Mouse (Mus musculus): ENCODE measurements around the gene Ncstn. TPM values are rescaled to one million over a fixed set of nuclear protein-coding genes. Genes with fewer than 3 reads are reported as not detected.

Gene Ncstn
- polyA plus RNA-seq, 1 experiment from 2014 or later: 91.3 TPM

- ATAC-seq (ENCODE audit: low read depth): no peak
- 60% methylated on average over 4 of the region's 4 CpGs for WGBS
- H3K9ac ChIP-seq (ENCODE audit: low read depth, low read length): no peak overlapping the region
- no peaks in the 10 kb centered on the region for H3K4me1 ChIP-seq (ENCODE audit: control insufficient read depth, insufficient read depth, low read length)
- H3K27ac ChIP-seq (replicated peaks; ENCODE audit: low read depth, low read length): no peak overlapping the region
- no peak overlapping the region for H3K4me2 ChIP-seq (ENCODE audit: low read depth, low read length)
- DNase-seq (ENCODE audit: low spot score): no peak
- H3K36me3 ChIP-seq (ENCODE audit: control insufficient read depth, insufficient read depth, low read length): peaks cover 47% of the 10 kb centered on the region
- H3K4me3 ChIP-seq (ENCODE audit: low read depth, low read length): no peak overlapping the region
- H3K27me3 ChIP-seq (replicated peaks; ENCODE audit: control insufficient read depth, insufficient read depth, low read length): no peaks in the 10 kb centered on the region
- H3K9me3 ChIP-seq (ENCODE audit: control insufficient read depth, low read length): no peaks in the 10 kb centered on the region
These were observed 19.1 kb downstream of the Ncstn start for GRCm38 (mm10) chr1:172063291-172064023.

GRCm38 (mm10) chr1:172062101-172062500 lies 20.5 kb downstream of the Ncstn start:
- 86% methylated on average over 2 of the region's 2 CpGs for WGBS
- Histone ChIP-seq H3K4me3 (ENCODE audit: low read depth, low read length) (no peak overlapping the region), H3K27me3 (replicated peaks; ENCODE audit: control insufficient read depth, insufficient read depth, low read length) (no peaks in the 10 kb centered on the region), H3K4me2 (ENCODE audit: low read depth, low read length) (no peak overlapping the region), H3K9ac (ENCODE audit: low read depth, low read length) (no peak overlapping the region), H3K9me3 (ENCODE audit: control insufficient read depth, low read length) (no peaks in the 10 kb centered on the region), H3K4me1 (ENCODE audit: control insufficient read depth, insufficient read depth, low read length) (0 out of 2 replicates have a peak, but pooled peaks cover 9% of the 10 kb centered on the region), H3K27ac (replicated peaks; ENCODE audit: low read depth, low read length) (no peak overlapping the region), H3K36me3 (ENCODE audit: control insufficient read depth, insufficient read depth, low read length) (peaks cover 33% of the 10 kb centered on the region)
- DNase-seq (ENCODE audit: low spot score): no peak
- ATAC-seq (ENCODE audit: low read depth): no peak

GRCm38 (mm10) chr1:172061217-172061616 lies 21.4 kb downstream of the Ncstn start:
- WGBS: 39% methylated on average over 8 of the region's 8 CpGs
- Histone ChIP-seq H3K4me2 (ENCODE audit: low read depth, low read length) (no peak overlapping the region), H3K4me1 (ENCODE audit: control insufficient read depth, insufficient read depth, low read length) (0 out of 2 replicates have a peak, but pooled peaks cover 9% of the 10 kb centered on the region), H3K9ac (ENCODE audit: low read depth, low read length) (no peak overlapping the region), H3K27me3 (replicated peaks; ENCODE audit: control insufficient read depth, insufficient read depth, low read length) (peaks cover 4% of the 10 kb centered on the region; the same call in 1 of the 2 replicates), H3K27ac (replicated peaks; ENCODE audit: low read depth, low read length) (no peak overlapping the region), H3K36me3 (ENCODE audit: control insufficient read depth, insufficient read depth, low read length) (peaks cover 24% of the 10 kb centered on the region), H3K9me3 (ENCODE audit: control insufficient read depth, low read length) (no peaks in the 10 kb centered on the region), H3K4me3 (ENCODE audit: low read depth, low read length) (no peak overlapping the region)
- DNase-seq (ENCODE audit: low spot score) (no peak), ATAC-seq (ENCODE audit: low read depth) (no peak)

- Histone ChIP-seq H3K9ac (ENCODE audit: low read depth, low read length) (no peak overlapping the region), H3K27me3 (replicated peaks; ENCODE audit: control insufficient read depth, insufficient read depth, low read length) (peaks cover 9% of the 10 kb centered on the region; the same call in 1 of the 2 replicates), H3K9me3 (ENCODE audit: control insufficient read depth, low read length) (no peaks in the 10 kb centered on the region), H3K4me2 (ENCODE audit: low read depth, low read length) (no peak overlapping the region), H3K4me1 (ENCODE audit: control insufficient read depth, insufficient read depth, low read length) (0 out of 2 replicates have a peak, but pooled peaks cover 9% of the 10 kb centered on the region), H3K27ac (replicated peaks; ENCODE audit: low read depth, low read length) (no peak overlapping the region), H3K36me3 (ENCODE audit: control insufficient read depth, insufficient read depth, low read length) (peaks cover 19% of the 10 kb centered on the region), H3K4me3 (ENCODE audit: low read depth, low read length) (no peak overlapping the region)
- peak; percentile 22 for DNase-seq (ENCODE audit: low spot score)
- ATAC-seq (ENCODE audit: low read depth): peak; percentile 23; the same call in 1 of the 2 replicates
- WGBS: 40% methylated on average over 4 of the region's 4 CpGs
These were observed 21.9 kb downstream of the Ncstn start for GRCm38 (mm10) chr1:172060659-172061058.

GRCm38 (mm10) chr1:172058874-172059273 lies 23.7 kb downstream of the Ncstn start:
- ATAC-seq (ENCODE audit: low read depth): peak; percentile 51
- Histone ChIP-seq H3K9me3 (ENCODE audit: control insufficient read depth, low read length) (no peaks in the 10 kb centered on the region), H3K4me3 (ENCODE audit: low read depth, low read length) (no peak overlapping the region), H3K4me1 (ENCODE audit: control insufficient read depth, insufficient read depth, low read length) (peaks cover 12% of the 10 kb centered on the region; the same call in 1 of the 2 replicates), H3K27me3 (replicated peaks; ENCODE audit: control insufficient read depth, insufficient read depth, low read length) (peaks cover 27% of the 10 kb centered on the region), H3K36me3 (ENCODE audit: control insufficient read depth, insufficient read depth, low read length) (peaks cover 3% of the 10 kb centered on the region; the same call in 1 of the 2 replicates), H3K4me2 (ENCODE audit: low read depth, low read length) (no peak overlapping the region), H3K27ac (replicated peaks; ENCODE audit: low read depth, low read length) (no peak overlapping the region), H3K9ac (ENCODE audit: low read depth, low read length) (no peak overlapping the region)
- 62% methylated on average over 7 of the region's 7 CpGs for WGBS
- DNase-seq (ENCODE audit: low spot score): peak; percentile 57

GRCm38 (mm10) chr1:172058321-172058720 lies 24.3 kb downstream of the Ncstn start:
- Histone ChIP-seq H3K9ac (ENCODE audit: low read depth, low read length) (no peak overlapping the region), H3K27ac (replicated peaks; ENCODE audit: low read depth, low read length) (peak overlapping the region; percentile 24)

GRCm38 (mm10) chr1:172057491-172057921 lies 25.1 kb downstream of the Ncstn start, which contains the start of gene Nhlh1:
Gene Nhlh1 (minus strand): TSS chr1:172057573.
- DNase-seq (ENCODE audit: low spot score) (peak; percentile 64), ATAC-seq (ENCODE audit: low read depth) (peak; percentile 78)
- Histone ChIP-seq H3K9ac (ENCODE audit: low read depth, low read length) (no peak within 1 kb of the TSS), H3K4me3 (ENCODE audit: low read depth, low read length) (no peak within 1 kb of the TSS), H3K4me2 (ENCODE audit: low read depth, low read length) (peak within 1 kb of the TSS; percentile 7; the same call in 1 of the 2 replicates), H3K9me3 (ENCODE audit: control insufficient read depth, low read length) (no peaks in the 10 kb centered on the region), H3K36me3 (ENCODE audit: control insufficient read depth, insufficient read depth, low read length) (no peaks in the 10 kb centered on the region), H3K27me3 (replicated peaks; ENCODE audit: control insufficient read depth, insufficient read depth, low read length) (peaks cover 40% of the 10 kb centered on the region), H3K4me1 (ENCODE audit: control insufficient read depth, insufficient read depth, low read length) (peaks cover 22% of the 10 kb centered on the region), H3K27ac (replicated peaks; ENCODE audit: low read depth, low read length) (peak within 1 kb of the TSS; percentile 24)
- 13% methylated on average over 1 of the region's 2 CpGs for WGBS

More at GRCm38 (mm10) chr1:172058321-172058720, 24.3 kb downstream of the Ncstn start:
- no peaks in the 10 kb centered on the region for H3K36me3 ChIP-seq (ENCODE audit: control insufficient read depth, insufficient read depth, low read length)
- 55% methylated on average over 6 of the region's 6 CpGs for WGBS
- ATAC-seq (ENCODE audit: low read depth): no peak
- H3K4me1 ChIP-seq (ENCODE audit: control insufficient read depth, insufficient read depth, low read length): peaks cover 17% of the 10 kb centered on the region; the same call in 1 of the 2 replicates
- peaks cover 32% of the 10 kb centered on the region for H3K27me3 ChIP-seq (replicated peaks; ENCODE audit: control insufficient read depth, insufficient read depth, low read length)
- no peaks in the 10 kb centered on the region for H3K9me3 ChIP-seq (ENCODE audit: control insufficient read depth, low read length)
- 0 out of 2 replicates have a peak overlapping the region, but pooled peaks have one; percentile 7 for H3K4me2 ChIP-seq (ENCODE audit: low read depth, low read length)
- no peak overlapping the region for H3K4me3 ChIP-seq (ENCODE audit: low read depth, low read length)
- no peak for DNase-seq (ENCODE audit: low spot score)

GRCm38 (mm10) chr1:172056251-172056650 lies 26.3 kb downstream of the Ncstn start:
- Histone ChIP-seq H3K4me3 (ENCODE audit: low read depth, low read length) (no peak overlapping the region), H3K9ac (ENCODE audit: low read depth, low read length) (no peak overlapping the region; the same call in 1 of the 2 replicates), H3K4me1 (ENCODE audit: control insufficient read depth, insufficient read depth, low read length) (peaks cover 22% of the 10 kb centered on the region), H3K36me3 (ENCODE audit: control insufficient read depth, insufficient read depth, low read length) (no peaks in the 10 kb centered on the region), H3K27me3 (replicated peaks; ENCODE audit: control insufficient read depth, insufficient read depth, low read length) (peaks cover 43% of the 10 kb centered on the region), H3K9me3 (ENCODE audit: control insufficient read depth, low read length) (no peaks in the 10 kb centered on the region), H3K4me2 (ENCODE audit: low read depth, low read length) (no peak overlapping the region), H3K27ac (replicated peaks; ENCODE audit: low read depth, low read length) (no peak overlapping the region)
- WGBS: 63% methylated on average over 4 of the region's 4 CpGs
- DNase-seq (ENCODE audit: low spot score): no peak
- no peak for ATAC-seq (ENCODE audit: low read depth)
